Mouse (Mus musculus) bone marrow, adult 2 months (tissue): ENCODE measurements around the gene Gaa.

Experiments used
- CTCF ChIP-seq: fragments of 200-500 bp; IDR thresholded peaks from 2 replicates; pipeline ENCODE4 v1.5.1; 2011; ENCODE audit warnings: low read length, control low read depth; ENCODE audit not compliant: control insufficient read depth, insufficient read depth
- POLR2A ChIP-seq: fragments of 200-500 bp; IDR thresholded peaks from 2 replicates; pipeline ENCODE4 v1.6.1; 2011; ENCODE audit warnings: low read depth, mild to moderate bottlenecking, control low read depth, low read length, borderline replicate concordance; ENCODE audit not compliant: control insufficient read depth

- no peak for TF ChIP-seq CTCF
- no peak for TF ChIP-seq POLR2A
Observed at GRCm38 (mm10) chr11:119237007-119237406, 30.7 kb upstream of the Gaa start.
